Mouse (Mus musculus) cerebellum, adult 2 months (tissue): ENCODE measurements around the gene Sh3d21. TPM values are rescaled to one million over a fixed set of nuclear protein-coding genes. Genes with fewer than 3 reads are reported as not detected.

ENCODE experiments used
- DNase-seq, 2 experiments: peaks; one replicate each; pipeline ENCODE4 v3.0.0; 2021
- H3K27ac ChIP-seq: fragments of 200-500 bp; 2 replicates; pipeline ENCODE4 v1.5.1; 2012; ENCODE audit warnings: low read length, control low read depth, inconsistent platforms; ENCODE audit not compliant: insufficient read depth
- H3K27me3 ChIP-seq: fragments of 200-500 bp; 2 replicates; pipeline ENCODE4 v1.6.1; 2012; ENCODE audit warnings: inconsistent platforms, mild to moderate bottlenecking, low read length, moderate library complexity; ENCODE audit not compliant: control insufficient read depth, insufficient read depth
- H3K4me1 ChIP-seq: fragments of 200-500 bp; 2 replicates; pipeline ENCODE4 v1.6.1; 2011; ENCODE audit warnings: low read length; ENCODE audit not compliant: control insufficient read depth, insufficient read depth
- H3K4me3 ChIP-seq: fragments of 200-500 bp; replicated peaks from 2 replicates; pipeline ENCODE3; 2011; ENCODE audit warnings: mild to moderate bottlenecking, low read depth, low read length, control low read depth; ENCODE audit not compliant: insufficient read depth
- CTCF ChIP-seq: fragments of 200-500 bp; IDR thresholded peaks from 2 replicates; pipeline ENCODE4 v1.5.1; 2011; ENCODE audit warnings: low read depth, mild to moderate bottlenecking, control low read depth, low read length, moderate library complexity, borderline replicate concordance; ENCODE audit not compliant: insufficient read depth
- POLR2A ChIP-seq: fragments of 200-500 bp; IDR thresholded peaks from 2 replicates; pipeline ENCODE4 v1.6.1; 2011; ENCODE audit warnings: low read length, control low read depth, borderline replicate concordance; ENCODE audit not compliant: insufficient read depth
- WGBS: fragments of 180-500 bp; shearing (Covaris S2); methylation state at CpG from one replicate; pipeline ENCODE4 v1.1.7; 2018; 5-methylcytosine and 5-hydroxymethylcytosine counted together
- polyA plus RNA-seq: library from polyadenylated mRNA; depleted of rRNA; stranded (reverse); fragments of >200 nt; gene quantifications from 2 replicates; pipeline ENCODE4 v1.2.3, GENCODE M21; 2012

The Sh3d21 gene
- polyA plus RNA-seq, 1 experiment: 2.0 TPM

- Histone ChIP-seq H3K4me3 (peak overlapping the region; percentile 84), H3K27me3 (no peaks in the 10 kb centered on the region), H3K4me1 (peaks cover 3% of the 10 kb centered on the region), H3K27ac (no peak overlapping the region)
- WGBS: under 1% methylated on average over 28 of the region's 28 CpGs
- no peak for TF ChIP-seq CTCF
- no peak for TF ChIP-seq POLR2A
- DNase-seq: peak; percentile 35 to 36
These were observed 38.4 kb upstream of the Sh3d21 start for GRCm38 (mm10) chr4:126201514-126202302.

DNA sequence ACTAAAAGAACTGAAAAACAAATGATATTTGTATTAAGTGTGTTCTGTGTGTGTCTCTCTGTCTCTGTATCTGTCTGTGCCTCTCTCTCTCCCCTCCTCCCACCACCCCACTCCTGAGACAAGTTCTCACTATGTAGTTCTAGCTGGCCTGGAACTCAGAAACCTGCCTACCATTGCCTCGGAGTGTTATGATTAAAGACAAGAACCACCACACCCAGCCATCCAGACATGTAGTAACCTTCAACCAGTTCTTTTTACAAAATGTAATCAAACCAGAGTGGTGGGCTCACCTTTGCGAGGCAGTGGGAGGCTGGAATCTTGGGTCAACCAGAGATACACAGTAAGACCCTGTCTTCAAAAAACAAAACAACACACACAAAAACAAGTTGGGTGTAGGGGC lies 37.4 kb upstream of the Sh3d21 start:
- no peak overlapping the region for H3K27ac ChIP-seq
- WGBS: 18% methylated on average over 2 of the region's 2 CpGs

DNA sequence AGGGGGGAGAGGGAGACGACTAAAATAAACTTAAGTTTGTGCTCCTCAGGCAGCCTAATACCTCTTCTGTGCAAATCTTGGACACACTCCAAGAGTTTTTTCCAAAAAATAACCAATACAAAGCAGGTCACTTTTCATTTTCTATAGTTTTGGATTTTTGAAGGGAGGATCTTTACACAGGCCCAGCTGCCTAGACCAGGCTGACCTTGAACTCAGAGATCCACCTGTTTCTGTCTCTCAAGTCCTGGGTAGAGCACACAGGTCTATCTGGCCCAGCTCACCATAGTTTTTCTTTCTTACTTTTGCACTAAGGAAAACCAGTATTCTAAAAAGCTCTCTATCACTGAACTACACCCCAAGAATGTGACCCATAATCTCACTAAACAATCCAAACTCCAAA lies 36.7 kb upstream of the Sh3d21 start:
- TF ChIP-seq POLR2A (no peak), CTCF (no peak)
- H3K27ac ChIP-seq: no peak overlapping the region
- DNase-seq: no peak
- peaks cover 3% of the 10 kb centered on the region for H3K4me1 ChIP-seq
- 0% methylated on average over 1 of the region's 1 CpGs for WGBS
- no peaks in the 10 kb centered on the region for H3K27me3 ChIP-seq
- H3K4me3 ChIP-seq: no peak overlapping the region

More for the DNA sequence above, 37.4 kb upstream of the Sh3d21 start:
- H3K4me1 ChIP-seq: peaks cover 3% of the 10 kb centered on the region
- DNase-seq: no peak
- no peaks in the 10 kb centered on the region for H3K27me3 ChIP-seq
- peak overlapping the region; percentile 25 for H3K4me3 ChIP-seq
- no peak for TF ChIP-seq CTCF
- no peak for TF ChIP-seq POLR2A

- no peak for DNase-seq
- H3K27ac ChIP-seq: no peak overlapping the region
- no peaks in the 10 kb centered on the region for H3K27me3 ChIP-seq
- peaks cover 3% of the 10 kb centered on the region for H3K4me1 ChIP-seq
- H3K4me3 ChIP-seq: no peak overlapping the region
- WGBS: 22% methylated on average over 6 of the region's 6 CpGs
- TF ChIP-seq CTCF: no peak
- no peak for TF ChIP-seq POLR2A
These were observed 36.3 kb upstream of the Sh3d21 start for GRCm38 (mm10) chr4:126199556-126199955.

DNA sequence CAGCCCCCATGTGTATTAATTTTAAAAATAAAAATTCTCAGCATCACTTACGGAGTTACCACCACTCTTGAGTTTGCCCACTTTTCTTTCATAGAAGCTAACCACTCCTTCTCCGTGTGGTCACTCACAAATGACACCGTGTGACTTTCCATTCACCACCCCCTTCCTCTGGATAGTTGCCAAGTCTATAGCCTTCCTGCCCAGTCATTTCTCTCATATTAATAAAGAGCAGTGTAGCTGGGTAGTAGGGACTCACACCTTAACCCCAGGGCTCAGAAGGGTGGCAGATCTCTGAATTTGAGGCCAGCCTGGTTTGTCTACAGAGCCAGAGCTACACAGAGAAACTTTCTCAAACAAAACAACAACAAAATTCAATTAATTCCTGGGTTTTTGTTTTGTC lies 34.2 kb upstream of the Sh3d21 start:
- H3K4me1 ChIP-seq: peaks cover 3% of the 10 kb centered on the region
- H3K4me3 ChIP-seq: no peak overlapping the region
- no peaks in the 10 kb centered on the region for H3K27me3 ChIP-seq
- no peak for DNase-seq
- no peak overlapping the region for H3K27ac ChIP-seq
- no peak for TF ChIP-seq CTCF
- no peak for TF ChIP-seq POLR2A
- 30% methylated on average over 3 of the region's 3 CpGs for WGBS

GRCm38 (mm10) chr4:126194916-126195315 lies 31.6 kb upstream of the Sh3d21 start:
- Histone ChIP-seq H3K4me3 (no peak overlapping the region), H3K27ac (no peak overlapping the region), H3K4me1 (peaks cover 3% of the 10 kb centered on the region), H3K27me3 (no peaks in the 10 kb centered on the region)
- TF ChIP-seq CTCF (no peak), POLR2A (no peak)
- DNase-seq: no peak
- 82% methylated on average over 4 of the region's 4 CpGs for WGBS

- Histone ChIP-seq H3K27me3 (no peaks in the 10 kb centered on the region), H3K4me3 (no peak overlapping the region), H3K4me1 (no peaks in the 10 kb centered on the region), H3K27ac (no peak overlapping the region)
- DNase-seq: no peak
- TF ChIP-seq CTCF (no peak), POLR2A (no peak)
These were observed 30.9 kb upstream of the Sh3d21 start for GRCm38 (mm10) chr4:126194216-126194615.

GRCm38 (mm10) chr4:126190636-126191035 lies 27.3 kb upstream of the Sh3d21 start:
- Histone ChIP-seq H3K4me1 (no peaks in the 10 kb centered on the region; the same call in 1 of the 2 replicates), H3K27ac (no peak overlapping the region), H3K4me3 (no peak overlapping the region), H3K27me3 (no peaks in the 10 kb centered on the region)
- TF ChIP-seq POLR2A (no peak), CTCF (no peak)
- no peak for DNase-seq
- 85% methylated on average over 2 of the region's 2 CpGs for WGBS
